Mouse (Mus musculus) spleen, adult 12 weeks (tissue): Measurements from ENCODE around the gene Cmah.
"Not testable (repeated sequence)": the region's sequence is repeated elsewhere in the genome, so short reads cannot be mapped to it uniquely, and the experiment has no call there.

Experiments
- DNase-seq: peaks from one replicate; pipeline ENCODE4 v3.0.0; 2022; ENCODE audit warnings: low spot score

Cmah gene

DNA sequence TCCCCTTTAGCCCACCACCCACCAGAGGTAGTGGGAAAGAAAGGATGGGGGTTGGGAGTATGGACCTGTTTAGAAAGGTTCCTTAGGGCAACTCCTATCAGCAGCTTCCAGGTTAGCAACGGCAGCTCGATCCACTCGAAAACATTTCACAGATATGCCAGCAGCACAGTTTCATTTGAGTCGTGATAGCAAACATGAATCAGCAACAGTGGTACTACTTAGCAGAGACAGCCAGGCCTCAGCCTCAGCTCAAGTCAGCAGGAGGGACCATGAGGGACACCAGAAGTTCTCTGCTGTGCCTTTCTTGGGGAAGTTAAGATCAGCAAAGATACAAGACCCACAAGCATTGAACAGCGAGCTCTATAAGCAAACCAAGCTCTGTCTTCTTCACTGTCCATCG, 13.3 kb downstream of the Cmah start:
- DNase-seq = no peak

DNA sequence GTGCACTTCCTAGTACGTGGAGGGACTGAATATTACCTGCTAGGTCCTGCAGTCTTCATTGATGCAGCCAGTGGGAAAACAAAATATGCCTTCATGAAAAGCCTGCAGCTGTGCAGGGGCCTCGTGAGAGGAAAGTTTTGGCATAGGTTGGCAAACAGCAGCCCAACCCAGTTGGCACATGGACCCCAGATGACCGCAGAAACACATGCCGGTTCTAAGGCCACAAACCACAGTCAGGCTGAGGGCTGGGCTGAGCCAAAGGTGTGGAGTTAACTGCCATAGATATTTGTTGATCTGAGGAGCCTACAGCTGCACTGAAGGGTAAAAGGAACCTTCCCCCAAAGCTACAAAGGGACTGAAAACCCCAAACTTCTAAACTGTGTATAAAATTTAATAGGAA, 14.9 kb downstream of the Cmah start:
- DNase-seq = no peak

DNA sequence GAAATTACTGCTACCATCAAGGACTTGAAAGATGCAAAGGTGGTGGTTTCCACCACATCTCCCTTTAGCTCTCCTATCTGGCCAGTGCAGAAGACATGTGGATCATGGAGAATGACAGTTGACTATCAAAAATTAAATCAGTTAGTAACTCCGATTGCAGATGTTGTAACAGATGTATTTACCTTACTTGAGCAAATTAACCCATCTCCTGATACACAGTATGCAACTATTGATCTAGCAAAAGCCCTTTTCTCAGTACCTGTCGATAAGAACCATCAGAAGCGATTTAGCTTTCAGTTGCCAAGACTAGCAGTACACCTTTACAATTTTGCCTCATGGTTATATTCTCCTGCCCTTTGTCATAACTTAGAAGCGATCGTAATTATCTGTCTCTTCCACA, 25.8 kb downstream of the Cmah start:
- no peak for DNase-seq

DNA sequence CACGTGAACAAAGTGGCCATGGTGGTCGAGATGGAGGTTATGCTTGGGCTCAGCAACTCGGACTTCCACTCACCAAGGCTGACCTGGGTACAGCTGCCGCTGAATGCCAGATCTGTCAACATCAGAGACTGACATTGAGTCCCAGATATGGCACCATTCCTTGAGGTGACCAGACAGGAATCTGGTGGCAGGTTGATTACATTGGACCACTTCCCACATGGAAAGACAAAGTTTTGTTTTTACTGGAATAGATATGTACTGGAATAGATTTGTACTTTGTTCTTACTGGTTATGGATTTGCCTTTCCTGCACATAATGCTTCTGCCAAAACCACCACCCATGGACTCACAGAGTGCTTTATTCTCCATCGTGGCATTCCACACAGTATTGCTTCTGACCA, 27.5 kb downstream of the Cmah start:
- DNase-seq = no peak

GRCm38 (mm10) chr13:24359181-24359580, 32.0 kb downstream of the Cmah start:
- DNase-seq = no peak

GRCm38 (mm10) chr13:24365191-24365590, 38.0 kb downstream of the Cmah start:
- no peak for DNase-seq

DNA sequence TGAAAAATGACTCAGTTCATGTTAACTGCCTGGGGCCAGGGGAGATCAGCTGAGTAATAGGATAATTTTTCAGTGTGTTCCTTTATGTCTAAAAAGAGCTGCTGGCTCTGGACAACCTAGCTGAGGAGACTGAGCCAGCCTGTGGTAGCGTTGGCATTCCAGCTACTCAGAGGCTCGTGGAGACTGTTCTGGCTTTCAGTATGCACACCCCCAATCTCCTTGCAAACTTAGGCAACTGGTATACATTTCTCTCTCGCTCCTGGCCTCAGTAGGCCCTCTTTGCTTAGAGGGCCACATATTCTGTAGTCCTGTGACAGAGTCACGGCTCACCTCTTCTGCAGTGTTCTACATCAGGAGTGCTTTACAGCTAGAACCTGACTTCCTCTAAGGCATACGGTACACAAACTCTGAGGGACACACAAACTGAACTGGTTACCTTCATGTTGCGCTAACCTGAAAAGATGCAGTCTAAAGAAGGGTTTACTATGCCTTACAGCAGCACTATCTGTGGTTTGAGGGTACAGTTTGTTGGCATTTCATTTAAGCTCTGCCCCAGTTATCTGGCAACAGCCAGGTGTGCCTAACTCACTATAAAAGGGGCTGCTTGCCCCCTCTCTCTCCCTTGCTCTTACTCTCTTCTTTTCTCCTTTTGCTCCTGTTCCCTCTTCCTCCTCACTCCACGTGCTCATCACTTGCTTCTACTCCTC, 45.8 kb downstream of the Cmah start:
- DNase-seq = no peak

- DNase-seq = not testable (repeated sequence)
Measured at GRCm38 (mm10) chr13:24374606-24375005, 47.4 kb downstream of the Cmah start.

DNA sequence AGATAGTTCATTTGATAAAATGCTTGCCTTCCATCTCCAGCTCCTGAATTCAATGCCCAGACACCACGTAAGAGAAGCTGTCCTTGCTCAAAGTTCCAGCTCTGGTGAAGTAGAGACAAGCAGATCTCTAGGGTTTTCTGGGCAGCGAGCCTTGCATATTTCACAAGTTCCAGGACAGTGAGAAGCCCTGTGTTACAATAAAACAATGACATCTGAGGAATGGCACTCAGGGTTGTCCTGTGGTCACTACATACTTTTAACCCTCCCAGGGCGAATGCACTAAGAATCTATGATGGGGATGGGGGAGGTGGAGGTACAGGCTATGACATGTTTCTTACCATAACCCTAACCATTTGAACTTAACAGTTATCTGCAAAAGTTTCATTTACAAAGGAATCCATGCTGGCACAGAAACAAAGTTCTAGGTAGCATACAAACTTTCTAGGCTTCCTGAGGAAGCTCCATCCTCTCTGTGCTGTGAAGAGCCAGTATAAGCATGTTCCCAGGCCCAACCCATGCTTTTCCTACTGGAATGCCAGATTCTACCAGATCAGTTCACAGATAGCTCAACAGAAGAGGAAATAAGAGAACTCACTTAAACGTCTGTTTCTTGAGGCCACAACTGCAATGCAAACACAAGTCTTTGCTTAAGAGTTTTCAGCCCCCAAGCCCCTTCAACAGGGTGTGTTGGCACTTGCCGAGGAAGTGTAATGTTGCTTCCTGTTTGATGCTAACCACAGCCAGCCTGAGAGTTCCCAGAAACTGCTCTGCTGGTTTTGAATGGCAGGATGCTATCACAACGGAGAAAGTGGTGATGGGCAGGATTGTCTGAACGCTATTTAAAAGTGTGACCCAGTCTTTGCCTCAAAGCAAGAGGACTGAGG, 48.4 kb downstream of the Cmah start:
- DNase-seq = no peak

DNA sequence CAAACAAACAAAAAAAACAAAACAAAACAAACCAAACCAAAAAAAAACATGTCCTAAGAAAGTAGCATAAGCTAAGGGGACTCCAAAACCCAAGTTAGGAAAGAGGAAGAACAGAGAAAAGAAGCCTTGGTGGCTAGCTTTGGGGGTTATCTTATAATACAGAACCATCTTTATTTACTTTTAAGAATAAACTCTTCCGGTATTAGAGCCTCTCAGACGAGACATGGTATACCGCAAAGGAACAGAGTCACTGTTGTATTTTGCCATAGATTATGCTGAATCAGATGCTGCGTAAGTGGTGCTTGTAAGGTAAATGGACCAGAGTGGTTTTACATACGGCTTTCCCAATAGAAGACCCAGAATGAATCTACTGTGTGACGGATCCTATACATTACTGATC, 53.5 kb downstream of the Cmah start:
- no peak for DNase-seq

- no peak for DNase-seq
Measured at GRCm38 (mm10) chr13:24383885-24384284, 56.7 kb downstream of the Cmah start.

GRCm38 (mm10) chr13:24391892-24392291, 64.7 kb downstream of the Cmah start:
- no peak for DNase-seq

DNA sequence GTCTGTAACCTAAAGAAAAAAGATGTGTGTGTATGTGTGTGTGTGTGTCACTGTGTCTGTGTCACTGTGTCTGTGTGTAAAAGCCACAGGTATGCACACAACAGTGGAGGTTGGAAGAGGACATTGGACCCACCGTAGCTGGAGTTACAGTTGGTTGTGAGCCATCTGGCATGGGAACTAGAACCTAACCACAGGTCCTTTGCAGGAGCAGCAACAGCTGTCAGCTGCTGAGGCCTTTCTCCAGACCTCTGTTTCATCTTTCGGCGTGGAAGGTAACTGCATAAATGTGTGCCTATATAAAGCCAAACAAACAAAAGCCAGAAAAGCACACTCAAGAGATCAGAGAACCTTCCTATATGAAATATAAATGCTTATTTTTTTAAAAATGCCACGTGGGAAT, 65.5 kb downstream of the Cmah start:
- DNase-seq = no peak

DNA sequence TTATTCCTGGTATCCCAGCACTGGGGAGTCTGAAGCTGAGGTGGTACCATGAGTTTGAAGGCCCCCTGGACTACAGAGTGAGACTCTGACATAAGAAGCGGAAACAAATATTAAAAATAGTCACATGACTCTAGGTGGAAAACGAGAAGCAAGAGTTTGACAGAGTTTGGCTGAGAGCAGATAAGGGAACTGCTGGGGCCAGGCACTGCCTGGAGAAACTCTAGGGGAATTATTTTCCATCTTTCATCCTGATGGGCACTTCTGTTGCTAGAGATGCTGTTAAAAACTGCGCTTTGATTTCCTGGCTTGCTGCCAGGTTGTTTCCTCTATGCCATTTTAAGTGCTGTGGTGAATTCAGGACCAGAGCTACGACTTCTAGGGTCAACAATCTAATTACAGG, 65.9 kb downstream of the Cmah start:
- peak; percentile 31 for DNase-seq

DNA sequence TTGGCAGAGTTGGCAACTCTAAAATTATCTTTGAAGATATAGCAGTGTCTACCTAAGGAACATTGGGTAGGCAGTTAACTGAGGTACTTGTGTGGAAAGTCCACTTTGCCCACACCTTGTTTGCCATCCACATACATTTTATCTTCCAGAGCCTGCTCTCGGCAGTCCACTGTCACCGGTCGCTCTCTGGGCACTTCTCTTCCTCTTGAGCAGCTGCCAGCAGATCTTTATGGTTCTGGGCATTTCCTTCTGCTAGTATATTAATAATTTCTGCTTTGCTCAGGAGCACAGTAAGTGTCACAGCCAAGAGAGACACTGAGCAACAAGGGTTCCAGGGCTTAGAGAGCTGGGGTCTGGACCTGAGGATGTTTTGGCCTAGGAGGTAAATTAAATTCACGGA, 68.6 kb downstream of the Cmah start:
- DNase-seq = no peak

DNA sequence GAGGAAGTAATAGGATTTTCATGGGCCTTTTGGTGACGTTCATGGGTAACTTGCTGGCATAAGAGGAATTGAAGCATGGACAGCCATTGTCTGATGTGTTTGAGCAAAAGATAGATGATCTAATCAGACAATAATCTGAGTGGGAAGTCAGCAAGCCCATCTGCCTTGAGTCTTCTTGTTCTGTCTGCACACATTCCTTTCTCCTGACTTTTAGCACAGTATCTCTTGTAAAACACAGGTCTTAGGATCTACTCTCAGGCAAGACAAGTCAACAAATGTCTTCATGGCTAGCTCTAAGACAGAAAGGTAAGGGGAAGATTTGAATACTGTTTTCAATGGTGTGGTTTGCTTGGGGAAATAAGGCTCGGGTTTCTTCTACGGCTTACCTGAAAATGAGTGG, 70.0 kb downstream of the Cmah start:
- no peak for DNase-seq

DNA sequence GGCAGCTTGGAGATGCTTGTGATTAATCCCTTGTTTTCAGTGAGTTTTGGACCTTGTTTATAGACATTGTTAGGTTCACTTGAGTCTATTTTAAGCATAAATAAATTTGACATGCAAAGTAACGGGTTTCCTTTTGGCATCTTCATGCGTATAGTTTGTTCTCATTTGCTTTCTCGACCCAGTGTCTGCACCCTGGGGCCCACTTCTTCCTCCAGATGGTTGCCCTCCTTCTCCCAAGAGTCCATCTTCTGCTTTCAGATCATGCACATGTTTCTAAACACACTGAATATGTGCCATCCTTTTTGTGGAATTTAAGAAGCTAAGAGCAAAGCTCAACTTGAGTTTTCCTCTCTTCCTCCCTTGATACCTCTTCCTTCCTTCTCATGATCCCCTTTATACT, 71.3 kb downstream of the Cmah start:
- DNase-seq = no peak

DNA sequence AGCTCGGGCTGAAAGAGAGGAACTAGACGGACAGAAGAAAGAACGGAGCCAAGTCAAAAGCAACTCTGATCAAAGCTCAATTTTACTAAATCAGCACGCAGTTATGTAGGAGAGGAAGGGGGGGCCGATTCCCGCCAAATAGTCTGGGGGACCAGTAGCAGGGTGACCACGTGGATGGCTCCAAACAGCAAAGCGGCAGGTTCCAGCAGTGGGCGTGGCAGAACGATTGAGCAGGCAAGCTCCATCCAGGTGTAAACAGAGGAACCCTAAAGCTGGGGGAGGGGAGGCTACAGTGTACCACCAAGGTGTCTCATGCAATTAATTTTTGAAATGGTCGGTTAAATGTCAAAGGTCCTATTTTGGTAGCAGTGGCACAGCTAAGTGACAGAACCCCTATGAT, 74.6 kb downstream of the Cmah start:
- DNase-seq = not testable (repeated sequence)

- DNase-seq = no peak
Measured at GRCm38 (mm10) chr13:24403054-24403453, 75.8 kb downstream of the Cmah start.

- no peak for DNase-seq
Measured at GRCm38 (mm10) chr13:24406847-24407246, 79.6 kb downstream of the Cmah start.

GRCm38 (mm10) chr13:24414635-24415206, 87.5 kb downstream of the Cmah start:
- no peak for DNase-seq

- DNase-seq = peak; percentile 38
Measured at GRCm38 (mm10) chr13:24415506-24416206, 88.5 kb downstream of the Cmah start.

- peak; percentile 64 for DNase-seq
Measured at GRCm38 (mm10) chr13:24416409-24416808, 89.2 kb downstream of the Cmah start.
